Mouse (Mus musculus) thymus, postnatal 10 days (tissue): ENCODE results near the gene Hgd.
"Not testable (repeated sequence)": the region's sequence is repeated elsewhere in the genome, so short reads cannot be mapped to it uniquely, and the experiment has no call there.

ENCODE experiments used
- DNase-seq, 2 experiments: peaks; one replicate each; pipeline ENCODE4 v3.0.0; 2021; ENCODE audit warnings: low spot score in 2 of 2

The Hgd gene

GRCm38 (mm10) chr16:37629011-37629410 is 49.1 kb downstream of the Hgd start:
- no peak for DNase-seq

- DNase-seq = no peak
Measured at GRCm38 (mm10) chr16:37634578-37634977, 54.6 kb downstream of the Hgd start.

- no peak for DNase-seq
Measured at GRCm38 (mm10) chr16:37635095-37635494, 55.1 kb downstream of the Hgd start.

GRCm38 (mm10) chr16:37636107-37636506 is 56.2 kb downstream of the Hgd start:
- no peak for DNase-seq

- no peak for DNase-seq
Measured at GRCm38 (mm10) chr16:37637802-37638201, 57.8 kb downstream of the Hgd start.

GRCm38 (mm10) chr16:37640522-37640921 is 60.6 kb downstream of the Hgd start:
- DNase-seq = not testable (repeated sequence)

GRCm38 (mm10) chr16:37644486-37644885 is 64.5 kb downstream of the Hgd start:
- no peak for DNase-seq

- no peak for DNase-seq
Measured at GRCm38 (mm10) chr16:37645211-37645610, 65.3 kb downstream of the Hgd start.

- DNase-seq = no peak
Measured at GRCm38 (mm10) chr16:37645799-37646198, 65.8 kb downstream of the Hgd start.

GRCm38 (mm10) chr16:37647067-37647466 is 67.1 kb downstream of the Hgd start:
- DNase-seq = no peak

GRCm38 (mm10) chr16:37647936-37648335 is 68.0 kb downstream of the Hgd start:
- DNase-seq = no peak

GRCm38 (mm10) chr16:37649068-37649467 is 69.1 kb downstream of the Hgd start:
- no peak for DNase-seq

- no peak for DNase-seq
Measured at GRCm38 (mm10) chr16:37651467-37651866, 71.5 kb downstream of the Hgd start.

- no peak for DNase-seq
Measured at GRCm38 (mm10) chr16:37652654-37653053, 72.7 kb downstream of the Hgd start.

GRCm38 (mm10) chr16:37653058-37653457 is 73.1 kb downstream of the Hgd start:
- DNase-seq = no peak

GRCm38 (mm10) chr16:37653731-37654657 is 74.0 kb downstream of the Hgd start, which contains the start of gene Ndufb4:
Gene Ndufb4, minus strand, starts transcription at chr16:37654453.
- DNase-seq = peak; percentile 95 to 96

- DNase-seq = no peak
Measured at GRCm38 (mm10) chr16:37654831-37655455, 75.0 kb downstream of the Hgd start.

GRCm38 (mm10) chr16:37655756-37656347 is 75.9 kb downstream of the Hgd start:
- DNase-seq = no peak

- DNase-seq = no peak
Measured at GRCm38 (mm10) chr16:37656796-37657195, 76.8 kb downstream of the Hgd start.

GRCm38 (mm10) chr16:37663643-37664459 is 83.9 kb downstream of the Hgd start:
- DNase-seq = no peak

- DNase-seq = no peak
Measured at GRCm38 (mm10) chr16:37665394-37665935, 85.5 kb downstream of the Hgd start.
